Mouse (Mus musculus): ENCODE measurements around the gene Igfbp5. TPM values are rescaled to one million over a fixed set of nuclear protein-coding genes. Genes with fewer than 3 reads are reported as not detected.

Gene Igfbp5
- polyA plus RNA-seq, 1 experiment: 0.99 TPM

GRCm38 (mm10) chr1:72847849-72848380 is 26.8 kb downstream of the Igfbp5 start:
- H3K27ac ChIP-seq (ENCODE audit: insufficient read depth, low read length): no peak overlapping the region
- H3K36me3 ChIP-seq (ENCODE audit: control insufficient read depth, insufficient read depth, low read length, poor library complexity, severe bottlenecking): peaks cover 8% of the 10 kb centered on the region
- no peak overlapping the region for H3K4me3 ChIP-seq (ENCODE audit: low read depth, low read length)
- peaks cover 2% of the 10 kb centered on the region for H3K4me1 ChIP-seq (ENCODE audit: control insufficient read depth, insufficient read depth, low read length)
- H3K9ac ChIP-seq (ENCODE audit: low read depth, poor library complexity, severe bottlenecking): no peak overlapping the region
- TF ChIP-seq POLR2A (IDR thresholded peaks at IDR 0.05; ENCODE audit: insufficient read depth, low read length) (no peak), CTCF (IDR thresholded peaks at IDR 0.05; ENCODE audit: low read depth, low read length) (no peak), EP300 (IDR thresholded peaks at IDR 0.05; ENCODE audit: insufficient read depth, low read depth, low read length) (no peak)
- no peaks in the 10 kb centered on the region for H3K9me3 ChIP-seq (replicated peaks; ENCODE audit: control insufficient read depth, insufficient read depth, low read length, poor library complexity, severe bottlenecking)
- H3K27me3 ChIP-seq (ENCODE audit: control insufficient read depth, insufficient read depth, low read length, poor library complexity, severe bottlenecking): no peaks in the 10 kb centered on the region

DNA sequence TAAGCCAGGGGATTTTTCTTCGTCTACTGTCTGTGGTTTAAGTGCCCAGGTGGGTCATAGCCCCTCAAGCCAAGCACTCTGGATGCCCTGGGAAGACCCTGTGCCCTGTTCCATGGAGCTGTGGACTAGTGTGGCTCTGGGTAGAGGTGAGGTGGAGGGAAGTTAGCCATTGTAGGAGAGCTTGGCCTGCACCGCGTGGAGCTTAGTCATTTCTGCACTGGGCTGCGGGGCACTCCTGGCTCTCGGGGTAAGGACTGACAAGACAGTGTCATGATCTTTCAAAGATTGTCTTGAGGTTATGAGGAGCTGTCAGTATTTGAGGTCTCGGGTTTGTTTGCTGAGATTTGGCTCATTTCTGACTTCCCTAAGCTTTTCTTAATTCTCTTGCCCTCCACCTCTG is 30.0 kb downstream of the Igfbp5 start:
- Histone ChIP-seq H3K36me3 (ENCODE audit: control insufficient read depth, insufficient read depth, low read length, poor library complexity, severe bottlenecking) (peaks cover 5% of the 10 kb centered on the region), H3K4me1 (ENCODE audit: control insufficient read depth, insufficient read depth, low read length) (peaks cover 2% of the 10 kb centered on the region), H3K27ac (ENCODE audit: insufficient read depth, low read length) (no peak overlapping the region), H3K9ac (ENCODE audit: low read depth, poor library complexity, severe bottlenecking) (no peak overlapping the region), H3K9me3 (replicated peaks; ENCODE audit: control insufficient read depth, insufficient read depth, low read length, poor library complexity, severe bottlenecking) (no peaks in the 10 kb centered on the region), H3K27me3 (ENCODE audit: control insufficient read depth, insufficient read depth, low read length, poor library complexity, severe bottlenecking) (no peaks in the 10 kb centered on the region), H3K4me3 (ENCODE audit: low read depth, low read length) (no peak overlapping the region)
- TF ChIP-seq CTCF (IDR thresholded peaks at IDR 0.05; ENCODE audit: low read depth, low read length): no peak
- TF ChIP-seq POLR2A (IDR thresholded peaks at IDR 0.05; ENCODE audit: insufficient read depth, low read length): no peak
- no peak for TF ChIP-seq EP300 (IDR thresholded peaks at IDR 0.05; ENCODE audit: insufficient read depth, low read depth, low read length)

- H3K27ac ChIP-seq (ENCODE audit: insufficient read depth, low read length): no peak overlapping the region
- no peak overlapping the region for H3K4me3 ChIP-seq (ENCODE audit: low read depth, low read length)
- H3K36me3 ChIP-seq (ENCODE audit: control insufficient read depth, insufficient read depth, low read length, poor library complexity, severe bottlenecking): peaks cover 2% of the 10 kb centered on the region; the same call in 1 of the 2 replicates
- H3K9ac ChIP-seq (ENCODE audit: low read depth, poor library complexity, severe bottlenecking): no peak overlapping the region
- H3K4me1 ChIP-seq (ENCODE audit: control insufficient read depth, insufficient read depth, low read length): peaks cover 2% of the 10 kb centered on the region
- H3K9me3 ChIP-seq (replicated peaks; ENCODE audit: control insufficient read depth, insufficient read depth, low read length, poor library complexity, severe bottlenecking): no peaks in the 10 kb centered on the region
- no peaks in the 10 kb centered on the region for H3K27me3 ChIP-seq (ENCODE audit: control insufficient read depth, insufficient read depth, low read length, poor library complexity, severe bottlenecking)
- no peak for TF ChIP-seq CTCF (IDR thresholded peaks at IDR 0.05; ENCODE audit: low read depth, low read length)
- no peak for TF ChIP-seq POLR2A (IDR thresholded peaks at IDR 0.05; ENCODE audit: insufficient read depth, low read length)
- TF ChIP-seq EP300 (IDR thresholded peaks at IDR 0.05; ENCODE audit: insufficient read depth, low read depth, low read length): no peak
These were observed 31.8 kb downstream of the Igfbp5 start for GRCm38 (mm10) chr1:72842666-72843459.

DNA sequence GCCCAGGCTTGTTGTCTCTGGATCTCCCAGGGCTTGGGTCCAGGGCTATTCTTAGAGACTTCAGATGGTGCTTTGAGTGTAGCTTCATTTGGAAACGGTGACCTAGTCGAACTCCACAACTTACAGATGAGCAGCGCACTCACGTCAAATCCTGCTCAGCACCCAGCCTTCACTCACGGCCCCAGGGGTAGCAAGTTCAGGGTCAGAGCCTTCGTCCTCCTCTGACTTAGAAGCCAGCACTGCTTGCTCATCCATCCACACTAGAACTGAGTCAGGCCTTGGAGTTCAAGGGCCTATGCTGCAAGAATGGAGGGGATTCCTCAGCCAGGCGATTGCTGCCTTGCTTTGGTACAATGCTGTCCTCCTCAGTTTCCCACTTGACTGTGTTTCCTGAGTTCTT is 34.9 kb downstream of the Igfbp5 start:
- Histone ChIP-seq H3K27me3 (ENCODE audit: control insufficient read depth, insufficient read depth, low read length, poor library complexity, severe bottlenecking) (no peaks in the 10 kb centered on the region), H3K9me3 (replicated peaks; ENCODE audit: control insufficient read depth, insufficient read depth, low read length, poor library complexity, severe bottlenecking) (no peaks in the 10 kb centered on the region), H3K36me3 (ENCODE audit: control insufficient read depth, insufficient read depth, low read length, poor library complexity, severe bottlenecking) (peaks cover 17% of the 10 kb centered on the region), H3K4me1 (ENCODE audit: control insufficient read depth, insufficient read depth, low read length) (no peaks in the 10 kb centered on the region), H3K4me3 (ENCODE audit: low read depth, low read length) (no peak overlapping the region), H3K27ac (ENCODE audit: insufficient read depth, low read length) (no peak overlapping the region), H3K9ac (ENCODE audit: low read depth, poor library complexity, severe bottlenecking) (no peak overlapping the region)
- TF ChIP-seq EP300 (IDR thresholded peaks at IDR 0.05; ENCODE audit: insufficient read depth, low read depth, low read length) (no peak), POLR2A (IDR thresholded peaks at IDR 0.05; ENCODE audit: insufficient read depth, low read length) (no peak), CTCF (IDR thresholded peaks at IDR 0.05; ENCODE audit: low read depth, low read length) (no peak)

DNA sequence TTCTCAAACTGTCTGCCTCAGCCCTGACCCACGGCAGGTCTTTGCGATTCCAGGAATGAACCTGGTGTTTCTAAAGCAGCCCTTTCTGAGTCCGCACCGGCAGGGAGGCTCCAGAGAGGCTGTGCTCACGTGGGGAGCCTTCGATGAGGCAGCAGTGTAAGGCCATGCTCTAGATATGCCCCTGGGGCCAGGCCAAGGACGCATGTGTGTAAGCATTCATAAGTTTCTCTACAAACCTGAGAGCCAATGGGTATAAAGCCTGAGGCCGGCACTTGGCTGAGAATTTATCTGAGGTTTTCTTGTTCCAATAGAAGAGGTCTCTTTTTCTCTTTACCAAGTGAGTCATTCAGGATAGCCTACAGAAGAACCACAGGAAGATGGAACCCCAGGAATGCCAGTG is 35.3 kb downstream of the Igfbp5 start:
- no peaks in the 10 kb centered on the region for H3K27me3 ChIP-seq (ENCODE audit: control insufficient read depth, insufficient read depth, low read length, poor library complexity, severe bottlenecking)
- H3K36me3 ChIP-seq (ENCODE audit: control insufficient read depth, insufficient read depth, low read length, poor library complexity, severe bottlenecking): peaks cover 17% of the 10 kb centered on the region

DNA sequence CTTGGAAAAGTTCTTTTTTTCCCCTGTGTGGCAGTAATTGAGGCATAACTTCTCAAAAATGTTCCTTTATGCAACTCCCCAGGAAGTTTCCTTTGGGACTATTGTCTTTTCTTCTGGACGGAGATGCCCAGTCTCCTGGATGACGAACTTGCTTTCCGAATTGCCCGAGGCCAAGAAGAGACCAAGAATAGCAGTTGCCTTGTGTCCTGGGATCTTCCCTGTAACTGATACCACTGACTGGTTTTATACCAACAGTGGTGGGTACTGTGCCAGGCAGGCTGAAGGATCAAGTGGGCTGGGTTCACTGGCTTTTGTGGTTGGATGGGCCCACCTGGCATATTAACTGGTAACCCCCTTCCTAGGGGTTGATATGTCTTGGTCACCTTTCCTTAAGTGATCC is 41.1 kb downstream of the Igfbp5 start:
- H3K36me3 ChIP-seq (ENCODE audit: control insufficient read depth, insufficient read depth, low read length, poor library complexity, severe bottlenecking): peaks cover 37% of the 10 kb centered on the region
- TF ChIP-seq CTCF (IDR thresholded peaks at IDR 0.05; ENCODE audit: low read depth, low read length) (no peak), EP300 (IDR thresholded peaks at IDR 0.05; ENCODE audit: insufficient read depth, low read depth, low read length) (no peak), POLR2A (IDR thresholded peaks at IDR 0.05; ENCODE audit: insufficient read depth, low read length) (no peak)
- no peaks in the 10 kb centered on the region for H3K9me3 ChIP-seq (replicated peaks; ENCODE audit: control insufficient read depth, insufficient read depth, low read length, poor library complexity, severe bottlenecking)
- H3K4me1 ChIP-seq (ENCODE audit: control insufficient read depth, insufficient read depth, low read length): peaks cover 4% of the 10 kb centered on the region
- H3K27ac ChIP-seq (ENCODE audit: insufficient read depth, low read length): no peak overlapping the region
- no peak overlapping the region for H3K4me3 ChIP-seq (ENCODE audit: low read depth, low read length)
- H3K9ac ChIP-seq (ENCODE audit: low read depth, poor library complexity, severe bottlenecking): no peak overlapping the region
- H3K27me3 ChIP-seq (ENCODE audit: control insufficient read depth, insufficient read depth, low read length, poor library complexity, severe bottlenecking): no peaks in the 10 kb centered on the region

More for the DNA sequence above, 35.3 kb downstream of the Igfbp5 start:
- Histone ChIP-seq H3K4me1 (ENCODE audit: control insufficient read depth, insufficient read depth, low read length) (no peaks in the 10 kb centered on the region), H3K9me3 (replicated peaks; ENCODE audit: control insufficient read depth, insufficient read depth, low read length, poor library complexity, severe bottlenecking) (no peaks in the 10 kb centered on the region), H3K9ac (ENCODE audit: low read depth, poor library complexity, severe bottlenecking) (no peak overlapping the region), H3K4me3 (ENCODE audit: low read depth, low read length) (no peak overlapping the region), H3K27ac (ENCODE audit: insufficient read depth, low read length) (no peak overlapping the region)
- TF ChIP-seq EP300 (IDR thresholded peaks at IDR 0.05; ENCODE audit: insufficient read depth, low read depth, low read length) (no peak), CTCF (IDR thresholded peaks at IDR 0.05; ENCODE audit: low read depth, low read length) (no peak), POLR2A (IDR thresholded peaks at IDR 0.05; ENCODE audit: insufficient read depth, low read length) (no peak)
